ENCODE assay signal across 15 mouse cellular contexts in the genomic region with DNA sequence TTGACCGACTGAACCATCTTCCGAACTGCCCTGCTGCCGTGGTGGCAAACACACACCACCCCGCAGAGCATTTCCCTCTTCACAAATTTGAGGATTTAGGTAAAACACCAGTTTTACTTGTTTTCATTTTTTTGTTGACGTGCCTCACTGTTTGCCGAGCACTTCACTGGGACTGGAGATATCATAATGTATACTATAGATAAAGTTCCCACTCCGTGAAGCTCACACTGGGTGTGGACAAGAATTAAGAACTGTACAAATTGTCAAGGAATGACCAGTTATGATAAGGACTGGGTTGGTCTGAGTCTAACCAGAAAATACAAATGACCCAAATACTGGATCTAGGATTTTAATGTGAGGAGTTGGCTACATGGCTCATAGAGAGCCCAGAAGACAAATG. TPM values are rescaled to one million over a fixed set of nuclear protein-coding genes. Genes with fewer than 3 reads are reported as not detected.
DNase-seq lines count a peak whose midpoint lies in the region; ATAC-seq and TF ChIP-seq lines count a peak whose summit lies in the region.
"Had no signal": no experiment of that assay in that cellular context is flagged by ENCODE, and none has a peak within 500 bp of the region (broad histone marks: within the 10 kb centered on the region; RNA-seq: fewer than 3 reads in every experiment).

No protein-coding gene starts in this region.

- no peak for TF ChIP-seq POLR2A in bone marrow, adult 2 months (IDR thresholded peaks at IDR 0.05; ENCODE audit: borderline replicate concordance, control insufficient read depth, low read depth, low read length)

- WGBS in bone marrow, adult 2 months, result 76% methylated on average over 7 of the region's 7 CpGs
- 41% methylated on average over 7 of the region's 7 CpGs for WGBS in liver, embryonic 15.5 days (ENCODE audit: insufficient replicate concordance)

- DNase-seq in layer of hippocampus, adult 2 months (ENCODE audit: low spot score in 2 of 2), result no peak
- DNase-seq in layer of hippocampus, adult 11-12 months (ENCODE audit: low spot score), result no peak
- DNase-seq in cerebellum, postnatal 25 days, result no peak
- no peak for DNase-seq in lung, postnatal 4 days
- DNase-seq: adrenal gland, adult 8-10 months; lung, adult 18-20 months; lung, postnatal 36 days; thymus, adult 2 months had no signal

- peaks cover 14% of the 10 kb centered on the region; the same call in 1 of the 2 replicates for H3K4me1 ChIP-seq in bone marrow, adult 2 months (ENCODE audit: control insufficient read depth, insufficient read depth, low read length)
- peaks cover 93% of the 10 kb centered on the region for H3K4me1 ChIP-seq in erythroblast, embryonic 14.5 days (ENCODE audit: control insufficient read depth)
- peaks cover 90% of the 10 kb centered on the region for H3K4me1 ChIP-seq in liver, embryonic 15.5 days (replicated peaks)
- H3K4me1 ChIP-seq: neural tube, embryonic 12.5 days had no signal

- peak overlapping the region; percentile 84 for H3K4me2 ChIP-seq in liver, embryonic 15.5 days
- H3K4me2 ChIP-seq: heart, embryonic 15.5 days; midbrain, embryonic 12.5 days; neural tube, embryonic 12.5 days had no signal

- no peak overlapping the region for H3K4me3 ChIP-seq in layer of hippocampus, adult 2 months
- H3K4me3 ChIP-seq in bone marrow, adult 2 months (replicated peaks; ENCODE audit: control insufficient read depth, low read depth, low read length), result peak overlapping the region; percentile 17
- peak overlapping the region; percentile 56 for H3K4me3 ChIP-seq in erythroblast, embryonic 14.5 days (replicated peaks)
- H3K4me3 ChIP-seq in liver, embryonic 15.5 days (replicated peaks), result peak overlapping the region; percentile 31
- H3K4me3 ChIP-seq: forebrain, embryonic 10.5 days; heart, embryonic 15.5 days; midbrain, embryonic 12.5 days; neural tube, embryonic 12.5 days had no signal

- H3K9me3 ChIP-seq in erythroblast, embryonic 14.5 days (ENCODE audit: control insufficient read depth, low read length), result no peaks in the 10 kb centered on the region
- no peaks in the 10 kb centered on the region for H3K9me3 ChIP-seq in liver, embryonic 15.5 days (replicated peaks)
- H3K9me3 ChIP-seq: forebrain, embryonic 10.5 days; heart, embryonic 15.5 days; midbrain, embryonic 12.5 days; neural tube, embryonic 12.5 days had no signal

- H3K9ac ChIP-seq in liver, embryonic 15.5 days, result peak overlapping the region; percentile 51
- H3K9ac ChIP-seq: heart, embryonic 15.5 days; midbrain, embryonic 12.5 days; neural tube, embryonic 12.5 days had no signal

- H3K36me3 ChIP-seq in erythroblast, embryonic 14.5 days (ENCODE audit: control insufficient read depth), result peaks cover 90% of the 10 kb centered on the region
- peaks cover 46% of the 10 kb centered on the region for H3K36me3 ChIP-seq in liver, embryonic 15.5 days (replicated peaks)
- H3K36me3 ChIP-seq: forebrain, embryonic 10.5 days; heart, embryonic 15.5 days; midbrain, embryonic 12.5 days; neural tube, embryonic 12.5 days had no signal

- no peaks in the 10 kb centered on the region for H3K27me3 ChIP-seq in erythroblast, embryonic 14.5 days (ENCODE audit: control insufficient read depth)
- no peaks in the 10 kb centered on the region for H3K27me3 ChIP-seq in liver, embryonic 15.5 days
- H3K27me3 ChIP-seq: heart, embryonic 15.5 days; midbrain, embryonic 12.5 days; neural tube, embryonic 12.5 days had no signal

- TF ChIP-seq CTCF in layer of hippocampus, adult 2 months (conservative IDR thresholded peaks at IDR 0.05), result no peak
- TF ChIP-seq CTCF in bone marrow, adult 2 months (IDR thresholded peaks at IDR 0.05; ENCODE audit: control insufficient read depth, insufficient read depth, low read length), result no peak

- peak overlapping the region; percentile 86 for H3K27ac ChIP-seq in layer of hippocampus, adult 2 months
- H3K27ac ChIP-seq in bone marrow, adult 2 months (ENCODE audit: control insufficient read depth, insufficient read depth, low read depth, low read length, poor library complexity), result peak overlapping the region; percentile 82
- peak overlapping the region; percentile 96 for H3K27ac ChIP-seq in liver, embryonic 15.5 days (replicated peaks)
- H3K27ac ChIP-seq: forebrain, embryonic 10.5 days; heart, embryonic 15.5 days; midbrain, embryonic 12.5 days; neural tube, embryonic 12.5 days had no signal

- ATAC-seq in liver, embryonic 15.5 days (ENCODE audit: insufficient read depth), result peak; percentile 61

RNA-seq across cellular contexts. Expression of gene Ampd3, which starts 10.9 kb away (rescaled TPM):
- 10 to 100 TPM; 20.8 to 25.1 TPM for total RNA-seq in layer of hippocampus, adult 2 months (2021)
- 25.5 and 36.5 TPM in 2 replicates for polyA plus RNA-seq in bone marrow, adult 2 months (2011; ENCODE audit: insufficient read depth, insufficient read length, low replicate concordance, missing spikeins)
- 2.6 and 4.3 TPM in 2 replicates for polyA plus RNA-seq in erythroblast, embryonic 14.5 days (2012)
- polyA plus RNA-seq in liver, embryonic 15.5 days (2015; fragmentation: Nextera tagmentation; extraction: Ambion mirVana), result 28.0 and 30.8 TPM in 2 replicates
